Mouse (Mus musculus) heart, adult 2 months (tissue): ENCODE data around the gene Aqr.
"Not testable (repeated sequence)": the region's sequence is repeated elsewhere in the genome, so short reads cannot be mapped to it uniquely, and the experiment has no call there.

Experiments used
- CTCF ChIP-seq: fragments of 200-600 bp; IDR thresholded peaks from 2 replicates; pipeline ENCODE4 v1.8.1; 2022; ENCODE audit warnings: antibody characterized with exemption, mild to moderate bottlenecking, moderate library complexity
- EP300 ChIP-seq: fragments of 200-500 bp; IDR thresholded peaks from 2 replicates; pipeline ENCODE4 v1.6.1; 2011; ENCODE audit warnings: low read depth, low read length, control low read depth; ENCODE audit not compliant: insufficient read depth
- POLR2A ChIP-seq: fragments of 200-500 bp; IDR thresholded peaks from 2 replicates; pipeline ENCODE4 v1.6.1; 2011; ENCODE audit warnings: mild to moderate bottlenecking, low read depth, low read length, control low read depth; ENCODE audit not compliant: insufficient read depth

GRCm38 (mm10) chr2:114186924-114187323 lies at the start of gene Aqr:
- TF ChIP-seq CTCF, POLR2A, EP300: not testable (repeated sequence)
